Mouse (Mus musculus) CD4-positive helper T cell, adult 2 months (primary cell): ENCODE results near the gene Syt8.

Experiments used
- DNase-seq: peaks from one replicate; pipeline ENCODE4 v3.0.0-alpha.2; 2012; ENCODE audit warnings: low read depth, missing footprints, low spot score

Gene Syt8

GRCm38 (mm10) chr7:142476271-142476670 is 41.6 kb downstream of the Syt8 start:
- no peak for DNase-seq

- DNase-seq = no peak
Measured at GRCm38 (mm10) chr7:142476795-142477452, 42.3 kb downstream of the Syt8 start.

- no peak for DNase-seq
Measured at GRCm38 (mm10) chr7:142478001-142478400, 43.4 kb downstream of the Syt8 start.

GRCm38 (mm10) chr7:142478574-142478973 is 43.9 kb downstream of the Syt8 start:
- no peak for DNase-seq

GRCm38 (mm10) chr7:142479307-142479706 is 44.7 kb downstream of the Syt8 start:
- no peak for DNase-seq

GRCm38 (mm10) chr7:142479886-142480285 is 45.2 kb downstream of the Syt8 start:
- no peak for DNase-seq

GRCm38 (mm10) chr7:142480661-142481060 is 46.0 kb downstream of the Syt8 start:
- DNase-seq = no peak

- DNase-seq = no peak
Measured at GRCm38 (mm10) chr7:142481186-142481567, 46.5 kb downstream of the Syt8 start.

- peak; percentile 20 for DNase-seq
Measured at GRCm38 (mm10) chr7:142481568-142482255, 47.1 kb downstream of the Syt8 start.

GRCm38 (mm10) chr7:142482256-142482609 is 47.6 kb downstream of the Syt8 start:
- no peak for DNase-seq

GRCm38 (mm10) chr7:142483136-142483535 is 48.5 kb downstream of the Syt8 start:
- no peak for DNase-seq

- DNase-seq = no peak
Measured at GRCm38 (mm10) chr7:142484780-142485179, 50.1 kb downstream of the Syt8 start.

GRCm38 (mm10) chr7:142486751-142487162 is 52.1 kb downstream of the Syt8 start:
- no peak for DNase-seq

GRCm38 (mm10) chr7:142487341-142487859 is 52.8 kb downstream of the Syt8 start:
- no peak for DNase-seq

GRCm38 (mm10) chr7:142488053-142488452 is 53.4 kb downstream of the Syt8 start:
- DNase-seq = no peak
